Mouse (Mus musculus) kidney, postnatal 0 days (tissue): ENCODE data around the gene Fyb. TPM values are rescaled to one million over a fixed set of nuclear protein-coding genes. Genes with fewer than 3 reads are reported as not detected.

Experiments
- ATAC-seq: fragments of 200-750 bp; cut with Nextera tagmentation; replicated peaks from 2 replicates; pipeline ENCODE4 v1.8.0; 2017; ENCODE audit warnings: low read depth, moderate number of reproducible peaks, moderate TSS enrichment, moderate library complexity; ENCODE audit not compliant: low FRiP score
- DNase-seq: peaks from one replicate; pipeline ENCODE4 v3.0.0-alpha.2; 2016; ENCODE audit warnings: low spot score
- H3K27ac ChIP-seq: fragments of 300-500 bp; sonication (generic); 2 replicates; pipeline ENCODE4 v1.5.1; 2014; ENCODE audit warnings: mild to moderate bottlenecking
- H3K27me3 ChIP-seq: fragments of 300-500 bp; sonication (generic); 2 replicates; pipeline ENCODE4 v1.6.1; 2014; ENCODE audit warnings: low read length, mixed read lengths; ENCODE audit not compliant: insufficient read depth
- H3K36me3 ChIP-seq: fragments of 300-500 bp; sonication (generic); 2 replicates; pipeline ENCODE4 v1.6.1; 2014; ENCODE audit warnings: low read length, mixed read lengths; ENCODE audit not compliant: insufficient read depth
- H3K4me1 ChIP-seq: fragments of 300-500 bp; sonication (generic); replicated peaks from 2 replicates; pipeline ENCODE4 v1.6.1; 2014; ENCODE audit warnings: antibody characterized with exemption, low read length, mixed read lengths; ENCODE audit not compliant: insufficient read depth
- H3K4me2 ChIP-seq: fragments of 300-500 bp; sonication (generic); 2 replicates; pipeline ENCODE4 v1.6.1; 2014; ENCODE audit warnings: mild to moderate bottlenecking, low read length, moderate library complexity, mixed read lengths
- H3K4me3 ChIP-seq: fragments of 300-500 bp; sonication (generic); replicated peaks from 2 replicates; pipeline ENCODE4 v1.5.1; 2014; ENCODE audit warnings: low read depth, low read length
- H3K9ac ChIP-seq: fragments of 300-500 bp; sonication (generic); 2 replicates; pipeline ENCODE4 v1.6.1; 2014; ENCODE audit warnings: low read depth, low read length
- H3K9me3 ChIP-seq: fragments of 300-500 bp; sonication (generic); replicated peaks from 2 replicates; pipeline ENCODE4 v1.6.1; 2016; ENCODE audit warnings: low read length, inconsistent platforms, mixed read lengths
- CTCF ChIP-seq: IDR thresholded peaks from 2 replicates; pipeline ENCODE4 v1.5.1; 2016; ENCODE audit warnings: antibody characterized with exemption, low read depth, mild to moderate bottlenecking, moderate library complexity
- WGBS: fragments of 180-500 bp; shearing (Covaris S2); extraction: QIAGEN DNeasy Blood & Tissue Kit; methylation state at CpG from one replicate; pipeline ENCODE4 v1.1.7; 2014; 5-methylcytosine and 5-hydroxymethylcytosine counted together
- polyA plus RNA-seq: library from polyadenylated mRNA; unstranded; fragments of >200 nt; fragmentation: Nextera tagmentation; extraction: Ambion mirVana; gene quantifications from 2 replicates; pipeline ENCODE4 v1.2.1, GENCODE M21; 2015

The Fyb gene
- polyA plus RNA-seq, 1 experiment from 2014 or later = 4.3 TPM

- Histone ChIP-seq H3K4me2 (no peak overlapping the region), H3K9me3 (no peaks in the 10 kb centered on the region), H3K27ac (no peak overlapping the region), H3K4me3 (no peak overlapping the region), H3K36me3 (no peaks in the 10 kb centered on the region), H3K27me3 (no peaks in the 10 kb centered on the region), H3K9ac (no peak overlapping the region), H3K4me1 (no peaks in the 10 kb centered on the region)
- ATAC-seq (no peak), DNase-seq (no peak)
- 77% methylated on average over 7 of the region's 7 CpGs for WGBS
- no peak for TF ChIP-seq CTCF
These were observed 65.5 kb downstream of the Fyb start for GRCm38 (mm10) chr15:6588192-6588591.

- Histone ChIP-seq H3K4me2 (no peak overlapping the region), H3K9me3 (no peaks in the 10 kb centered on the region), H3K4me1 (no peaks in the 10 kb centered on the region), H3K4me3 (no peak overlapping the region), H3K9ac (no peak overlapping the region), H3K27me3 (no peaks in the 10 kb centered on the region), H3K27ac (no peak overlapping the region), H3K36me3 (no peaks in the 10 kb centered on the region)
- TF ChIP-seq CTCF = no peak
- ATAC-seq = no peak
- 77% methylated on average over 4 of the region's 4 CpGs for WGBS
- no peak for DNase-seq
These were observed 68.3 kb downstream of the Fyb start for GRCm38 (mm10) chr15:6590846-6591451.

- no peak for ATAC-seq
- H3K27me3 ChIP-seq = no peaks in the 10 kb centered on the region
- 58% methylated on average over 1 of the region's 1 CpGs for WGBS
These were observed 68.9 kb downstream of the Fyb start for GRCm38 (mm10) chr15:6591527-6591926.

GRCm38 (mm10) chr15:6592561-6593253 lies 70.1 kb downstream of the Fyb start:
- H3K4me3 ChIP-seq = no peak overlapping the region
- no peaks in the 10 kb centered on the region for H3K36me3 ChIP-seq
- no peak for TF ChIP-seq CTCF
- no peak overlapping the region for H3K27ac ChIP-seq
- DNase-seq = no peak
- H3K27me3 ChIP-seq = no peaks in the 10 kb centered on the region
- H3K4me1 ChIP-seq = no peaks in the 10 kb centered on the region
- no peaks in the 10 kb centered on the region for H3K9me3 ChIP-seq
- 63% methylated on average over 5 of the region's 5 CpGs for WGBS
- ATAC-seq = no peak
- no peak overlapping the region for H3K9ac ChIP-seq
- H3K4me2 ChIP-seq = no peak overlapping the region

More at GRCm38 (mm10) chr15:6591527-6591926, 68.9 kb downstream of the Fyb start:
- Histone ChIP-seq H3K9ac (no peak overlapping the region), H3K4me1 (no peaks in the 10 kb centered on the region), H3K9me3 (no peaks in the 10 kb centered on the region), H3K36me3 (no peaks in the 10 kb centered on the region), H3K27ac (no peak overlapping the region), H3K4me3 (no peak overlapping the region), H3K4me2 (no peak overlapping the region)
- no peak for DNase-seq
- TF ChIP-seq CTCF = no peak

GRCm38 (mm10) chr15:6593254-6593623 lies 70.6 kb downstream of the Fyb start:
- no peaks in the 10 kb centered on the region for H3K4me1 ChIP-seq
- no peaks in the 10 kb centered on the region for H3K36me3 ChIP-seq
- H3K4me2 ChIP-seq = no peak overlapping the region
- H3K27ac ChIP-seq = no peak overlapping the region
- no peak for DNase-seq
- H3K4me3 ChIP-seq = no peak overlapping the region
- H3K27me3 ChIP-seq = no peaks in the 10 kb centered on the region
- no peak overlapping the region for H3K9ac ChIP-seq
- ATAC-seq = no peak
- no peak for TF ChIP-seq CTCF
- WGBS = 64% methylated on average over 1 of the region's 1 CpGs
- no peaks in the 10 kb centered on the region for H3K9me3 ChIP-seq

- no peak overlapping the region for H3K4me2 ChIP-seq
- H3K9me3 ChIP-seq = no peaks in the 10 kb centered on the region
- DNase-seq (no peak), ATAC-seq (no peak)
- no peaks in the 10 kb centered on the region for H3K36me3 ChIP-seq
- no peak overlapping the region for H3K27ac ChIP-seq
- H3K4me1 ChIP-seq = no peaks in the 10 kb centered on the region
- H3K9ac ChIP-seq = no peak overlapping the region
- no peak for TF ChIP-seq CTCF
- no peak overlapping the region for H3K4me3 ChIP-seq
- WGBS = 75% methylated on average over 3 of the region's 3 CpGs
- H3K27me3 ChIP-seq = no peaks in the 10 kb centered on the region
These were observed 76.0 kb downstream of the Fyb start for GRCm38 (mm10) chr15:6598626-6599025.

- ATAC-seq = no peak
- 87% methylated on average over 1 of the region's 1 CpGs for WGBS
These were observed 77.7 kb downstream of the Fyb start for GRCm38 (mm10) chr15:6600314-6600713.

More at GRCm38 (mm10) chr15:6600314-6600713, 77.7 kb downstream of the Fyb start:
- Histone ChIP-seq H3K9ac (no peak overlapping the region), H3K4me3 (no peak overlapping the region), H3K36me3 (no peaks in the 10 kb centered on the region), H3K9me3 (no peaks in the 10 kb centered on the region), H3K27ac (no peak overlapping the region), H3K4me1 (no peaks in the 10 kb centered on the region), H3K4me2 (no peak overlapping the region), H3K27me3 (no peaks in the 10 kb centered on the region)
- no peak for DNase-seq
- no peak for TF ChIP-seq CTCF
